Mouse (Mus musculus) bone marrow macrophage, adult 2 months (primary cell): ENCODE measurements around the gene Nod2.

Experiments used
- CTCF ChIP-seq: IDR thresholded peaks from 2 replicates; pipeline ENCODE4 v1.5.1; 2012; ENCODE audit warnings: low read depth, mild to moderate bottlenecking, low read length, moderate library complexity
- POLR2A ChIP-seq: IDR thresholded peaks from 2 replicates; pipeline ENCODE4 v1.6.1; 2012; ENCODE audit warnings: mild to moderate bottlenecking, low read depth, low read length, borderline replicate concordance

GRCm38 (mm10) chr8:88702816-88703215 lies 55.7 kb downstream of the Nod2 start:
- TF ChIP-seq POLR2A (no peak), CTCF (no peak)
